Mouse (Mus musculus) forelimb bud, embryonic 11.5 days (tissue): ENCODE data around the gene Ccnc.
"Not testable (repeated sequence)": the region's sequence is repeated elsewhere in the genome, so short reads cannot be mapped to it uniquely, and the experiment has no call there.

ENCODE experiments used
- DNase-seq: peaks from one replicate; pipeline ENCODE4 v3.0.0-alpha.2; 2012; ENCODE audit warnings: low read depth, low spot score

Ccnc gene

DNA sequence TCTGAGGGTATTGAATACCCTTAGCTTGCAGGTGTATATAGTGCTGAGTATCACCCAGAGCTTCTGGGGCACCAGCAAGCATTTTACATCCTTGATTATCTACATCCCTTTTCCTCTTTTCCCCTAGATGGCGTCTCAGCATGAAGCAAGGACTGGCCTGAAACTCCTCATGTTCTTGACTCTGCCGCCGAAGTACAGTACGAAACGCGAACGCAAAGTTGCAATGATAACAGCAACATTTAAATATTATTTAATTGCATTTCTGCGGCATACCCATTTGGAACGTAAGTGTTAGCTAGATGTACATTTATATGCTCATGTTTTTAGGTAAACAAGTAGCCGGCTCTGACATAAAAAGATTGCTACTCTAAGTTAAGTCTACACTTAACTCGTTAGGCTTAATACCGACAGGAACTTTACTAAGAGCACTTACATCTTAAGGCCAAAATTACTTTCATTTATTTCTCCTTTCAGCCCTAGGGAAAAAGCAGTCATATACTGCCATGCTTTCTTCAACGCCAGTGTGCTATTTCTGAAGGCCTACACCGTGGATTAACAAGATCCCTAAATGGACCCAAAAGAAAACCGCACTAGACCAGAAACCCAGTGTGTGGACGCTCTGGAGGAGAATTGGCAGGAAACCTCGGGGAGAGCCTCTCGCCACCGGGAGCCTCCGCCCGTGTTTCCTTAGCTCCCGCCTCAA lies 438 bp upstream of the Ccnc start:
- peak; percentile 65 for DNase-seq

DNA sequence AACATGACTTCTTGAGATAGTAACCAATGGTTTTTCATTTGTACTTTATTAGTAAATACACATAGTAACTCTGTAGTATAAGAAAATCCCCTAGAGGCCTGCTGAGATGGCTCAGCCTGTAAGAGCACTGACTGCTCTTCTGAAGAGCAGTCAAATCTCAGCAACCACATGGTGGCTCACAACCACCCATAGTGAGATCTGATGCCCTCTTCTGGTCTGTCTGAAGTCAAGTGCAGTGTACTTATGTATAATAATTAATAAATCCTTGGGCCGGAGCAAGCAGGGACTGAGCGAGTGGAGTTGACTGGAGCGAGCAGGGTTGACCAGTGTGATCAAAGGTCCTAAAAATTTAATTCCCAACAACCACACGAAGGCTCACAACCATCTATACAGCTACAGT lies 11.7 kb downstream of the Ccnc start:
- no peak for DNase-seq

DNA sequence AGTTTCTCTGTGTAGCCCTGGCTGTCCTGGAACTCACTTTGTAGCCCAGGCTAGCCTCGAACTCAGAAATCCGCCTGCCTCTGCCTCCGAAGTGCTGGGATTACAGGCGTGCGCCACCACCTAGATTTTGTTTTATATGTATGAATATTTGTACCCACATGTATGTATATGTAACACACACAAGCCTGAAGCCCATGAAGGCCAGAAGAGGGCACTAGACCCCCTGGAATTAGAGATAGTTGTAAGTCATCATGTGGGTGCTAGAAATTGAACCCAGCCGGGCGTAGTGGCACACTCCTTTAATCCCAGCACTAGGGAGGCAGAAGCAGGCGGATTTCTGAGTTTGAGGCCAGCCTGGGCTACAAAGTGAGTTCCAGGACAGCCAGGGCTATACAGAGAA lies 16.6 kb downstream of the Ccnc start:
- not testable (repeated sequence) for DNase-seq

DNA sequence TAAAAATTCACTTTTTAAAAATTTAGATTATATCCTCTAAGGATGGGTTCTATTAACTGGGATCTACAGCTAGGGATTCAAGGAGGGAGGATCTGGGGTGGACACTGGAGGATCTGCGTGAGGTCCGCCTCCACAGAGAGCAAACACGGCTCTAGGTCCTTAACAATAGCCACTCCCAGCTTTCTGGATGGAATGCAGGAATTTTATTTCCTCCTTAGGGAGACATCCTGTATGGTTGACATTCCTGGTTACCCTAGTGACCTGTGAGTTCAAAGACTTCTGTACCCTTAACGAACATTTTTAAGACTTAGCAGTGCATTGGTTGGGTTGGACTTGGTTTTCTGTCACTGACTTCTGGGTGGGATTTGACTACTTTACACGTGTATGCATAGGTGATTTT lies 18.2 kb downstream of the Ccnc start:
- DNase-seq = peak; percentile 2

DNA sequence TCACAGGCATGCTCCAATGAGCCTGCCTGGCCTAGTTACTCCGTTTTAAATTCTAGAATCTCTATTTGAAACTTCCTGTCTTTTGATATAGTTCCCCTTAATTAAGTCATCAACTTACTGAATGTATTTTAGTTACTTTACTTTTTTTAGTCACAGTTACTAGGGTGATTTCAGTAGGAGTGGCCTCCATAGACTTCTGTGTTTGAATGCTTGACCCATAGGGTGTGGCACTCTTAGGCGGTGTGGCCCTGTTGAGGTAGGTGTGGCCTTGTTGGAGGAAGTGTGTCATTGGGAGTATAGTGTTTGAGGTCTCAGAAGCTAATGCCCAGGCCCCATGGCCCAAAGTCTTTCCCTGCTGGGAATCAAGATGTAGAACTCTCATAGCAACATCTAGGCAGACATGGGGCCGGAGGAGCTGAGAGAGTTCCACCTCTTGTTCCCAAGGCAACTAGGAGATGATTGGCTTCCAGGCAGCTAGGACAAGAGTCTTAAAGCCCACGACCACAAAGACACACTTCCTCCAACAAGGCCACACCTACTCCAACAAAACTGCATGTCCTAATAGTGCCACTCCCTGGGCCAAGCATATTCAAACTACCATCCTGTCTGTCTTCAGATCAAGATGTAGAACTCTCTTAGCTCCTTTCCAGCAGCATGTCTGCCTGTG lies 27.8 kb downstream of the Ccnc start:
- no peak for DNase-seq

DNA sequence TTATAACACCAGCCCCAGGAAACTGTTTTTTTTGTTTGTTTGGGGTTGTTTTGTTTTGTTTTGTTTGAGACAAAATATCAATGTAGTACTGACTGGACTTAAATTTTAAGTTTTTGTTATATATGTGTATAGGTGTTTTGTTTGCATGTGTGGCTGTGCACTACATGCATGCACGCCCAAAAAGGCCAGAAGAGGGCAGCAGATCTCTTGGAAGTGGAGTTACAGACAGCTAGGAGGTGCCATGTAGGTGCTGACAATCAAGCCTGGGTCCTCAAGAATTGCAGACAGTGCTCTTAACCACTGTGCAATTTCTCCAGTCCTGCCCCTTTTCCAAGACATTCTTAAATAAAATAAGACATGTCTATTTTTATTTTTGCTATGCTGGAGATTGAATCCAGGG lies 31.4 kb downstream of the Ccnc start:
- DNase-seq = no peak

DNA sequence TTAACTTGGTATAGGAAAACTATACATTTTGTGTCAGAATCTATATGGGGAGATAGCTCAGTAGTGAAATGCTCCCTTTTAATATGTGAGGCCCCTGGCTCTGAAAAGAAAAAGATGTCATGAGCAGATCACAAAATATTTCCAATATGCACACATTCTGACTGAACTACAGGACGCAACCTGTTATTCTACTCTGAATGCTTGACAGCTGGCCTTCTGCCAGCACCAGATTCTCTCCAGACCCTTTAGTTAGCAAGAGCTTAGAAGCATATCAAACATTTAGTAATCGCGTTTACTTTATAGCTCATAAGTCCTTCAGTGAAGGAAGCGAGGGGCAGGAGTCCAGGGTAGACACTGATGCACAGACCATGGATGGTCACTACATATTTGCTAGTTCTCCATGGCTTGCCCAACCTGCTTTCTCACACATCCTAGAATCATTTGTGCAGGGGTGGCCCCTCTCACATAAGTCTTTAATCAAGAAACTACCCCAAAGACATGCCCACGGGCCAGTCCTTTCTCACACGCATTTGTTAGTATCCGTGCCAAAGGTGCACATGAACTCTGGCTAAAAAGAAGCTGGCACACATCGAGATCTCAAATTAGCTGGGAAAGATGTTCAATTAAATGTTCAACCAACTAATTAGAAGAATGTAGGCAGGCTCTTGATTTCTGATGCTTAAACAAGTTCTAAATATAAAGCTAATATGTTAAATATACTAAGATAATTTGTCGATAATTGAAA lies 34.1 kb downstream of the Ccnc start:
- no peak for DNase-seq

DNA sequence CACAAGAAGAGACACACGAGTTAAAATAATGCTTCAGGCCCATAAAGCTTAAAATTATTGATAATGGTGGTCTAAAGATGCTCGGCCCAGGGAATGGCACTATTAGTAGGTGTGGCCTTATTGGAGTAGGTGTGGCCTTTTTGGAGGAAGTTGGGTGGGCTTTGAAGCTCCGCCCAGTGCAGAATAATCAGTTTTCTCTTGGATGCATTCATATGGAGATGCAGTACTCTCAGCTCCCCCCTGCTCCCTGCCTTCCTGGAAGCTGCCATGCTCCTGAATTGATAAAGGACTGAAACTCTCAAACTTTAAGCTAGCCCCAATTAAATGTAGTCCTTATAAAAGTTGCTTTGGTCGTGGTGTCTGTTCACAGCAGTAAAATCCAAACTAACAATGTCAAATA lies 36.3 kb downstream of the Ccnc start:
- no peak for DNase-seq

DNA sequence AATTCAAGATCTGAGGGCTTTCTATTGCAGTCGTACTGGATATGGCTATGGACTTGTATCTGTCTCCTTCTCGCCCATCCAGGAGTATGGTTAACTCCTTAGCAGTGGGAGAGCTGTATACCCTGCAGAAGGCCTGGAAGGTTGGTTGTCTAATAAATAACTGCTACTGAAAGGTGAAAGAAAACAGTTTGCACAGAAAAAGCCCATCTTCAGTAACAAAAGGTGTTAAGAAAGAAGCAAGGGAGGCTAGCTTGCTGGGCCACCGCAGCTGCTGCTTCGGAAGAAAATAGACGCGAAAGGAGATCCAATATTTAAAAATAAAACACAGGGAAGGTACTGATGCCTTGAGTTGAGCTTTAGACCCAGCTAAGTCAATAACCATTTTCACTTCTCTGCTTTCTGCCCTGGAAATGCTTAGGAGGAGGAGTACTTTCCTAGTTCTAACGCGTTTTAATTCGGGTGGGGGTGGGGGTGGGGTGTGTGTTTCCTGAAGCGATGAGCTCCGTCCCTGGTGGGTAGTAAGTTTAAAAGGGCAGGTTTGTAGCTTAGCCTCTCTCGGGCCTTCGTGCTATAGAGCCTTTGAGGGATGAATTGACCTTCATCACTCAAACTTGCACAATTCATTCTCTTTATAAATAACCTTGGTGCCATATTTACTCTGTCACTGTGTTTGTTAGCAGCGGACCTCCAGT lies 38.8 kb downstream of the Ccnc start:
- DNase-seq = no peak

DNA sequence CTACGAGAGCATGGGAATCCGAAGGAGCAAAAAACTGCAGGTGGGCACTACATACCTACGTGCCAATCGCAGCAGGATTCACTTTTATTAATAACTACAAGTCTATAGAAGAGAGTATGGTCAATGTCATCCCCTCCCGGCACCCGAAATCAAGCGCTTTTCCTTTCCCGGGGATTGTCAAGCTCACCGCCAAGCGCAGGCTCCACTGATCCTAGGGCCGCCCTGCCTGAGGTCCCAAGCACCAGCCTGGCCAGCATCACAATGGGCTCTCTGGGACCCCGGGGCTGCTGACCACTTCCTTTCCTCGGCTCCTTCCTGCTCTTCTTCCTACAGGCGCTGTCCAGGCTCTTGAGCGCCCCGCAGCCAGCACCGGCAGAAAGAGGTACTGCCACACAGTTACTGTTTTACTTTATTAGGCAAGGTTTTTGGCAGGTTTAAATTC lies 39.4 kb downstream of the Ccnc start, which contains the start of the genes Usp45 and Tstd3:
Gene Usp45, plus strand, starts transcription at position 294 of the 442 bp plus-strand sequence.
Gene Tstd3, minus strand, starts transcription at position 350 of the 442 bp plus-strand sequence.
- peak; percentile 69 for DNase-seq

DNA sequence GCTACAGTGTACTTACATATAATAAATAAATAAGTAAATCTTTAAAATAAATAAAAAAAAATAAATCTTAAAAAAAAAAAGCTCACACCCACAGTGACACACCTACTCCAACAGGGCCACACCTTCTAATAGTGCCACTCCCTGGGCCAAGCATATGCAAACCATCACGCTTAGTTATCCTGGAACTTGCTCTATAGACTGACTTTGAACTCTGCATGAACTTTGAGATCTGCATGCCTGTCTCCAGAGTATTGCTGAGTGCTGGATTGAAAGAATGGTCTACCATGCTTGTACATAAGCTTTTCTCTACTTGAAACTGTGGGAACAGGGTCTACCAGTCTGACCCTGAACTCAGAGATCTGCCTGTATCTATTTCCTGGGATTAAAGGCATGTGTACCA lies 43.6 kb downstream of the Ccnc start:
- no peak for DNase-seq

DNA sequence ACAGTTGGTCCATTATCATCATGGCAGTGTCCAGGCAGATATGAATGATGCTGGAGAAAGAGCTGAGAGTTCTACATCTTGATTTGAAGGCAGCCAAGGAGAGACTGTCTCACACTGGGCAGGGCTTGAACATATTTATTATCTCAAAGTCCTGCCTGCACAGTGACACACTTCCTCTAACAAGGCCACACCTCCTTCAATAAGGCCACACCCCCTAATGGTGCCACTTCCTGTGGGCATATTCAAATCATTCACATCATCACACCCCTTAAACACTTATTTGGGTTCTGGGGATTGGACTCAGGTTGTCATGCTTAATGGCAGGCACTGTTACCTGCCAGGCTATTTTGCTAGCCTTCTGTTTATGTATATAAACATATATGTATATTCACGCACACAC lies 44.8 kb downstream of the Ccnc start:
- no peak for DNase-seq

DNA sequence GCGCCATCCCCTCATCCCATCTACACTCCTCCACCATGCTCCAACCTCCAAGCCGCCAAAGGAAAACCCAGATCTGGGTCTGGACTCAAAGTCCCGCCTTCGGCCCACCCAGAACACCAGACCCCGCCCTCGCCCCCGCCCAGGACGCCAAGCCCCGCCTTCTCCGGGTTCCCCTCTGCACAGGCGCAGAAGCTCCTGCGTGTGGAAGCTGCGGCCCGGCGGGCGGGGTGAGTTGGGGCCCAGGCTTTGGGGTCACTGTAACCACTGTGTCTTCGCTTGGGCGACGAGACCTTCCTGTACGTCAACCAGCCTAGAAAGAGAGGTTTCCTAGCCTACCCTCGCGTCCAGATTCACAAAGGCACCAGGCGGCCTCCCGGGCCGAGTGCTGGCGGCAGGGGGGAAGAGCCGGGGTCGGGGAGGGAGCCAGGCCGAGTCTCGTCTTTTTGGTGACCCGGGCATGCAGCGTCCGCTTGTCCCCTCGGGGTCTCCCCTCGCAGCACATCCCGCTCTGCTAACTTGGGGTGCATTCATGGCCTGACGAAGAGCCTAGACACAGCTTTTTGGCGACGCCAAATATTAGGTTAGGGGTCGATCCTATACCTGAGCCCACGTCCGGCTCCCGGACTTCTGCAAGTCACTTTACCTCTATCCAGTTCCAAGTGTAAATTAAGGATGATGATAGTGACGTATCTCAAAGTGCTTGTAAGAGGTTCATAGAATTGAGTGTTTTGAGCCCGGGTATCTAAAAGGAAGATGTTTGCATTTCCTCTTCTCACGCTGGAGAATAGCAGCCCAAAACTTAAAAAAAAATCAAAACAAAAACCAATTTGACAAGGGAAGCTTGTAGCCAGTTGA lies 48.8 kb downstream of the Ccnc start:
- DNase-seq = peak; percentile 86

DNA sequence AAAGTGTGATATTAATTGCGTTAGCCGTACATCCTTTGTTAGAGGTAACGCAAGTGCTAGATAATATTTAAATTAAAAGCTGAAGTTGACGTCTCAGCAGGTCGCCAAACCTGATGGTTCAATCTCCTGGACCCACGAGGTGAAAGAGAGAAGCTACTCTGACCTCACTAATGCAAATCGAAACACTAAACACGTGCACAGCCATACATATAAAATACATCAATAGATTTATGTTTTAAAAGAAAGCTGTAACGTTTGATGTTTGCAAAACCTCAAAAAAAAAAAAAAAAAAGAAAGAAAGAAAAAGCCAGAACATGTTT lies 49.4 kb downstream of the Ccnc start:
- DNase-seq = no peak

DNA sequence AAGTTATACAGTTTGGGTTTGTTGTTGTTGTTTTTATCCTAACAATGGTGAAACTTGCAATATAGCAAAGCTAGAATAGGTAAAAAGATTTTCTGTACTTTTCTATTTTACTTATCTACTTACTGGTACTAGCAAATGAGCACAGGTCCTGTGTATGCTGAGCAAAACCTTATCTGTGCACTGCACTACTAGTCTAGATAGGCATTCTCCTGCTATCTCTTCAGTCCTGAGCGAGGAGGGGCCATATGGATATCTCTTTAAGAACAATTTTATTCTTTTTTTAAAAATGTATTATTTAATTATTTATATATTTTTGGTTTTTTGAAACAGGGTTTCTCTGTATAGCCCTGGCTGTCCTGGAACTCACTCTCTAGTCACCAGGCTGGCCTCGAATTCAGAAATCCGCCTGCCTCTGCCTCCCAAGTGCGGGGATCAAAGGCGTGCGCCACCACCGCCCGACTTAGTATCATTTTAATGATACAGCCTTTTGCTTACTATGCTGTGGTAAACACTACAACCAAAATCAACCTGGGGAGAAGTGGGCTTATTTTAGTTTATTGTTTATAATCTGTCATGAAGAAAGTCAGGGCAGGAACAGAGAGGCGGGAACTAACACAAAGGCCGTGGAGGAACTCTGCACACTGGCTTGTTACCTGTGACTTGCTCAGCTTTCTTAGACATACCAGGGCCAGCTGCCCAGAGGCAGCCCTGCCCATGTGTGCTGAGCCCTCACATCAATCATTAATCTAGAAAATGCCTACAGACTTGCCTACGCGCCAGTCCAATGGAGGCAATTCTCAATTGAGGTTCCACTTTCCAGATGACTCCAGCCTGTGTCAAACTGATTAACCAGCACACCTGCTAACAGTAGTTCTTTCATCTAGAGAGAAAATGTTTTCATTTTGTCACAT lies 53.6 kb downstream of the Ccnc start:
- no peak for DNase-seq

DNA sequence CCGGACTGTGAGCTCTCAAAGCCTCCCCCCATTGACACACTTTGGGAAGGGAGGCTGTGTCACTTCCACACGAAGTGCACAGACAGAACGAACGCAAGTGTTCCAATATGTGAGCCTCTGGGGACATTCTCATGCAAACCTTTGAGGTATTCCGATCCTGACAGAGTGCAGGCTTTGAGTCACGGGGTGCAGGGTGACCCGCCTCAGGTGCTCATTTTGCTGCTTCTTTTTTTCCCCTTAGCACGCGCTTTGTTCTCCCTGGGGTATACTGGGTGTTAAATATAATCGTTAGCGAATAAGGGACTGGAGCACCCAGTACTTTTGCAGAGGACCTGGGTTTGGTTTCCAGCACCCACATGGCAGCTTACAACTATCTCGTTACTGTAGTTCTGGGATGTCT lies 58.8 kb downstream of the Ccnc start:
- DNase-seq = no peak

DNA sequence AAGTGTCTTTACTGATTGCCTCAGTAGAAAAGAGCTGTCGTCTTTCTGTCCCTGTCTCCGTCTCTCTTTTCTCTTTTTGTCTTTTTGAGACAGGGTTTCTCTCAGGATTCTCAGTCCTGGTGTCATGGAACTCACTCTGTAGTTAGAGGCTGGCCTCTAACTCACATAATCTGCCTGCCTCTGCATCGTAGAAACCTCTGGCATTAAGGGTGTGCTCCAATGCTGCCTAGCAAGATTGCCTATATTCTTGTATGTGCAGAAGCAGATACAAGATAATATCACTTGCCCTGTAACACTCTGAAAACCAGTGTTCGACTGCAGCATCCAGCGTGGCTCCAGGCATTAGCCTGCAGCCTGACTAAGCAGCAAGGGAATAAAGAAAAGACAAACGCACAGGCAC lies 61.4 kb downstream of the Ccnc start:
- DNase-seq = no peak

DNA sequence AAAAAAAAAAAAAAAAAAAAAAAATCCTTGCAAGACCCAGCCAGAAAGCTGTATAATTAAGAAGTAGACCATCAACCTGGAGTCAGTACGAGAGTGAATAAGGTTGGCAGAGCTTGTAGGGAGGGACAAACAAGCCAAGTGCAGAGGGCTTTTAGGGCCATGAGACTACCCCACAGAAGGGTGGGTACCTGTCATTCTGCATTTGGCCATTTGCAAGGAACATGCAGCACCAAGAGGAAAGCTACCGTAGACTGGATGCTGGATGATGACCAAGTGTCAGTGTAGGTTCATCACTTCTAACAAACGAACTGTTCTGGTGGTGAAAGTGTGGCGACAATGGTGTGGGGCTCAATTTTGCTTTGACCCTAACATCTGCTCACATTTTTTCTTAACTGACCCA lies 62.3 kb downstream of the Ccnc start:
- no peak for DNase-seq

DNA sequence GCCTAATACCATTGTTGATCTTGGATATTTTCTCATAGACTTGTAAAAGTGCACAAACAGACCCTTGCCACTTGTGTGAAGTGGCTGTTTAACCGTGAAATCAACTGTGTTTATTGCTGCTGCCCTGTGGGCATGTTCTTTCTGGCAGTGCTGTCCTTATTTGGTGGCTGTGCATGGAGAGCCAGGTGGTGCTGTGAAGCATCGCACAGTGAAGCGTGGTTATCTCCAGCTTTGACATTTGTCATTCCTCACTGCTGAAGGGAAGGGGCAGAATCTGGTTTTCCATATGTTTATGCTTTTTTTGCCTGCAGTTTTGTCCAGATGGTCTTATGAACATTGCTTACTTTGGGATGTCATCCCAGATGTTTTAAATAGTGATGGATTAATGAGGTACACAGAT lies 66.1 kb downstream of the Ccnc start:
- peak; percentile 20 for DNase-seq

DNA sequence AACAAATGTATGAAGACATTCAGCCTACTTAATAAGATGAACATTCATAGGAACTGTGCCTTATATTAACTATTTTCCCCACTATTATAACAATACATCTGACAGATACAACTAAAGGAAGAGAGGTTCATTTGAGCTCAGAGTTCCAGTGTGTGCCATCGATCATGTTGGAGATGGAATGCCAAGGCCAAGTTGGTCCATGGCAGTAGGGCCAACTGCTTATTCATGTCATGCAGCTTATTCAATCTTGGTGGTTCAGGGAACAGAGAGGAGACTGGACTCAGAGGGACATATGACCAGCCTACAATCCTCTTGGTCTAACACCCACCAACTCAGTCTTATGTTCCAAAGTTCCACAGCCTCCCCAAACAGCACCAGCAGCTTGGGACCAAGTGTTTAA lies 73.5 kb downstream of the Ccnc start:
- DNase-seq = no peak
